Mouse (Mus musculus) liver, adult 2 months (tissue): ENCODE measurements around the gene Opn3. TPM values are rescaled to one million over a fixed set of nuclear protein-coding genes. Genes with fewer than 3 reads are reported as not detected.
A peak's percentile ranks its signal among the peaks of the same experiment; 100 is the strongest.

Experiments used
- DNase-seq: peaks from one replicate; pipeline ENCODE4 v3.0.0-alpha.2; 2011; ENCODE audit warnings: low read depth, low spot score; ENCODE audit errors: extremely low read depth
- H3K27ac ChIP-seq: fragments of 200-500 bp; replicated peaks from 2 replicates; pipeline ENCODE4 v1.5.1; 2012; ENCODE audit warnings: low read depth, mild to moderate bottlenecking, control low read depth, inconsistent platforms, low read length; ENCODE audit not compliant: insufficient read depth
- H3K27me3 ChIP-seq: fragments of 200-500 bp; 2 replicates; pipeline ENCODE4 v1.6.1; 2012; ENCODE audit warnings: mild to moderate bottlenecking, moderate library complexity, low read length, inconsistent platforms; ENCODE audit not compliant: control insufficient read depth, insufficient read depth
- H3K36me3 ChIP-seq: fragments of 200-500 bp; 2 replicates; pipeline ENCODE4 v1.6.1; 2012; ENCODE audit warnings: low read length, inconsistent platforms; ENCODE audit not compliant: control insufficient read depth, insufficient read depth
- H3K4me1 ChIP-seq: fragments of 200-500 bp; 2 replicates; pipeline ENCODE4 v1.6.1; 2011; ENCODE audit warnings: low read length; ENCODE audit not compliant: control insufficient read depth, insufficient read depth
- H3K4me3 ChIP-seq: fragments of 200-500 bp; 2 replicates; pipeline ENCODE4 v1.5.1; 2011; ENCODE audit warnings: low read depth, mild to moderate bottlenecking, control low read depth, low read length, moderate library complexity; ENCODE audit not compliant: insufficient read depth
- H3K79me2 ChIP-seq: fragments of 200-500 bp; 2 replicates; pipeline ENCODE4 v1.6.1; 2012; ENCODE audit warnings: inconsistent platforms, mild to moderate bottlenecking, low read length, moderate library complexity; ENCODE audit not compliant: control insufficient read depth, insufficient read depth
- H3K9ac ChIP-seq: fragments of 200-500 bp; 2 replicates; pipeline ENCODE4 v1.6.1; 2012; ENCODE audit warnings: low read depth, mild to moderate bottlenecking, control low read depth, inconsistent platforms, low read length
- CTCF ChIP-seq: fragments of 200-500 bp; IDR thresholded peaks from 2 replicates; pipeline ENCODE4 v1.5.1; 2011; ENCODE audit warnings: low read depth, low read length, control low read depth
- POLR2A ChIP-seq: fragments of 200-500 bp; IDR thresholded peaks from 2 replicates; pipeline ENCODE4 v1.6.1; 2011; ENCODE audit warnings: low read length, control low read depth; ENCODE audit not compliant: insufficient read depth; ENCODE audit errors: extremely low read depth
- WGBS: fragments of 180-500 bp; shearing (Covaris S2); methylation state at CpG from one replicate; pipeline ENCODE4 v1.1.7; 2018; 5-methylcytosine and 5-hydroxymethylcytosine counted together
- polyA plus RNA-seq: library from polyadenylated mRNA; depleted of rRNA; stranded (reverse); fragments of >200 nt; gene quantifications from 2 replicates; pipeline ENCODE4 v1.2.3, GENCODE M21; 2012
- total RNA-seq: library from RNA; depleted of rRNA; stranded (reverse); fragments of >200 nt; gene quantifications from 2 replicates; pipeline ENCODE4 v1.2.3, GENCODE M21; 2014

Opn3 gene
- total and polyA plus RNA-seq, 2 experiments: 0.18 to 0.28 TPM

GRCm38 (mm10) chr1:175670042-175670441 is 22.5 kb downstream of the Opn3 start:
- Histone ChIP-seq H3K4me1 (peaks cover 8% of the 10 kb centered on the region), H3K36me3 (no peaks in the 10 kb centered on the region), H3K27ac (no peak overlapping the region), H3K79me2 (no peaks in the 10 kb centered on the region), H3K27me3 (no peaks in the 10 kb centered on the region), H3K4me3 (no peak overlapping the region), H3K9ac (no peak overlapping the region)
- no peak for TF ChIP-seq POLR2A
- no peak for TF ChIP-seq CTCF
- DNase-seq: no peak
- WGBS: 72% methylated on average over 7 of the region's 7 CpGs

- H3K79me2 ChIP-seq: no peaks in the 10 kb centered on the region
- no peaks in the 10 kb centered on the region for H3K27me3 ChIP-seq
- no peak overlapping the region for H3K27ac ChIP-seq
- H3K4me3 ChIP-seq: no peak overlapping the region
- no peak overlapping the region for H3K9ac ChIP-seq
- DNase-seq: no peak
- peaks cover 10% of the 10 kb centered on the region for H3K4me1 ChIP-seq
- 85% methylated on average over 3 of the region's 3 CpGs for WGBS
- TF ChIP-seq CTCF (no peak), POLR2A (no peak)
- H3K36me3 ChIP-seq: no peaks in the 10 kb centered on the region
These were observed 23.1 kb downstream of the Opn3 start for GRCm38 (mm10) chr1:175669456-175669855.

GRCm38 (mm10) chr1:175668666-175669405 is 23.7 kb downstream of the Opn3 start:
- Histone ChIP-seq H3K4me3 (no peak overlapping the region), H3K27me3 (no peaks in the 10 kb centered on the region), H3K27ac (no peak overlapping the region), H3K9ac (no peak overlapping the region), H3K36me3 (no peaks in the 10 kb centered on the region), H3K4me1 (peaks cover 10% of the 10 kb centered on the region), H3K79me2 (no peaks in the 10 kb centered on the region)
- TF ChIP-seq CTCF: peak; percentile 35; the same call in 1 of the 2 replicates
- no peak for TF ChIP-seq POLR2A
- WGBS: 64% methylated on average over 5 of the region's 5 CpGs
- DNase-seq: peak; percentile 49

- peaks cover 5% of the 10 kb centered on the region; the same call in 1 of the 2 replicates for H3K4me1 ChIP-seq
- no peak overlapping the region for H3K9ac ChIP-seq
- H3K4me3 ChIP-seq: no peak overlapping the region
- no peaks in the 10 kb centered on the region for H3K79me2 ChIP-seq
- peaks cover 54% of the 10 kb centered on the region for H3K36me3 ChIP-seq
- WGBS: 91% methylated on average over 4 of the region's 4 CpGs
- no peak overlapping the region for H3K27ac ChIP-seq
- TF ChIP-seq CTCF (no peak), POLR2A (no peak)
- no peak for DNase-seq
- H3K27me3 ChIP-seq: no peaks in the 10 kb centered on the region
These were observed 32.7 kb downstream of the Opn3 start for GRCm38 (mm10) chr1:175659900-175660299.

GRCm38 (mm10) chr1:175648615-175649014 is 44.0 kb downstream of the Opn3 start:
- Histone ChIP-seq H3K4me3 (no peak overlapping the region), H3K4me1 (peaks cover 22% of the 10 kb centered on the region), H3K9ac (no peak overlapping the region), H3K27ac (peak overlapping the region; percentile 35), H3K79me2 (no peaks in the 10 kb centered on the region), H3K27me3 (no peaks in the 10 kb centered on the region), H3K36me3 (peaks cover 43% of the 10 kb centered on the region)
- WGBS: 97% methylated on average over 4 of the region's 4 CpGs
- TF ChIP-seq CTCF (no peak), POLR2A (no peak)
- no peak for DNase-seq

GRCm38 (mm10) chr1:175646952-175647351 is 45.6 kb downstream of the Opn3 start:
- peak overlapping the region; percentile 88 for H3K27ac ChIP-seq
- no peak for TF ChIP-seq POLR2A
- TF ChIP-seq CTCF: no peak

More at GRCm38 (mm10) chr1:175646952-175647351, 45.6 kb downstream of the Opn3 start:
- no peak overlapping the region for H3K9ac ChIP-seq
- peak; percentile 99 for DNase-seq
- H3K27me3 ChIP-seq: no peaks in the 10 kb centered on the region
- H3K79me2 ChIP-seq: no peaks in the 10 kb centered on the region
- peaks cover 21% of the 10 kb centered on the region for H3K4me1 ChIP-seq
- peaks cover 39% of the 10 kb centered on the region for H3K36me3 ChIP-seq
- no peak overlapping the region for H3K4me3 ChIP-seq
- 13% methylated on average over 9 of the region's 9 CpGs for WGBS
